Mouse (Mus musculus): ENCODE measurements around the gene Cacna1b. TPM values are rescaled to one million over a fixed set of nuclear protein-coding genes. Genes with fewer than 3 reads are reported as not detected.

Gene Cacna1b
- polyA plus RNA-seq, 1 experiment from 2014 or later: 3.3 TPM

GRCm38 (mm10) chr2:24762446-24762960 is 449 bp downstream of the Cacna1b start:
- Histone ChIP-seq H3K27ac (peak overlapping the region; percentile 84), H3K36me3 (no peaks in the 10 kb centered on the region), H3K4me3 (peak overlapping the region; percentile 80), H3K4me1 (replicated peaks) (peaks cover 19% of the 10 kb centered on the region), H3K27me3 (ENCODE audit: insufficient read depth, poor library complexity, severe bottlenecking) (peaks cover 31% of the 10 kb centered on the region), H3K9me3 (no peaks in the 10 kb centered on the region)
- under 1% methylated on average over 52 of the region's 52 CpGs for WGBS
- DNase-seq (ENCODE audit: low spot score): peak; percentile 46

- H3K36me3 ChIP-seq: no peaks in the 10 kb centered on the region; the same call in 1 of the 2 replicates
Observed at GRCm38 (mm10) chr2:24761923-24762445, 968 bp downstream of the Cacna1b start.

GRCm38 (mm10) chr2:24755276-24755675 is 7.7 kb downstream of the Cacna1b start:
- no peak overlapping the region for H3K27ac ChIP-seq
- H3K9me3 ChIP-seq: no peaks in the 10 kb centered on the region
- H3K36me3 ChIP-seq: peaks cover 8% of the 10 kb centered on the region
- no peaks in the 10 kb centered on the region for H3K27me3 ChIP-seq (ENCODE audit: insufficient read depth, poor library complexity, severe bottlenecking)
- peak; percentile 62 for DNase-seq (ENCODE audit: low spot score)
- H3K4me1 ChIP-seq (replicated peaks): 0 out of 2 replicates have a peak, but pooled peaks cover 7% of the 10 kb centered on the region
- WGBS: 91% methylated on average over 1 of the region's 1 CpGs
- H3K4me3 ChIP-seq: no peak overlapping the region

More at GRCm38 (mm10) chr2:24761923-24762445, 968 bp downstream of the Cacna1b start:
- no peaks in the 10 kb centered on the region for H3K9me3 ChIP-seq
- under 1% methylated on average over 35 of the region's 35 CpGs for WGBS
- peak overlapping the region; percentile 84 for H3K27ac ChIP-seq
- peak overlapping the region; percentile 80 for H3K4me3 ChIP-seq
- DNase-seq (ENCODE audit: low spot score): peak; percentile 81
- peaks cover 19% of the 10 kb centered on the region for H3K4me1 ChIP-seq (replicated peaks)
- H3K27me3 ChIP-seq (ENCODE audit: insufficient read depth, poor library complexity, severe bottlenecking): peaks cover 31% of the 10 kb centered on the region

GRCm38 (mm10) chr2:24752599-24752998 is 10.4 kb downstream of the Cacna1b start:
- Histone ChIP-seq H3K27me3 (ENCODE audit: insufficient read depth, poor library complexity, severe bottlenecking) (no peaks in the 10 kb centered on the region), H3K27ac (no peak overlapping the region), H3K4me3 (no peak overlapping the region), H3K4me1 (replicated peaks) (0 out of 2 replicates have a peak, but pooled peaks cover 7% of the 10 kb centered on the region), H3K9me3 (no peaks in the 10 kb centered on the region), H3K36me3 (peaks cover 8% of the 10 kb centered on the region)
- DNase-seq (ENCODE audit: low spot score): no peak
- 67% methylated on average over 4 of the region's 4 CpGs for WGBS

- Histone ChIP-seq H3K36me3 (peaks cover 8% of the 10 kb centered on the region), H3K4me3 (no peak overlapping the region), H3K9me3 (no peaks in the 10 kb centered on the region), H3K27me3 (ENCODE audit: insufficient read depth, poor library complexity, severe bottlenecking) (no peaks in the 10 kb centered on the region), H3K4me1 (replicated peaks) (0 out of 2 replicates have a peak, but pooled peaks cover 7% of the 10 kb centered on the region), H3K27ac (no peak overlapping the region)
- DNase-seq (ENCODE audit: low spot score): no peak
- WGBS: 82% methylated on average over 3 of the region's 3 CpGs
Observed at GRCm38 (mm10) chr2:24750051-24750450, 12.9 kb downstream of the Cacna1b start.

GRCm38 (mm10) chr2:24747878-24748277 is 15.1 kb downstream of the Cacna1b start:
- Histone ChIP-seq H3K27ac (no peak overlapping the region), H3K4me1 (replicated peaks) (0 out of 2 replicates have a peak, but pooled peaks cover 4% of the 10 kb centered on the region), H3K4me3 (no peak overlapping the region), H3K9me3 (no peaks in the 10 kb centered on the region), H3K36me3 (peaks cover 8% of the 10 kb centered on the region), H3K27me3 (ENCODE audit: insufficient read depth, poor library complexity, severe bottlenecking) (no peaks in the 10 kb centered on the region)
- no peak for DNase-seq (ENCODE audit: low spot score)
- 71% methylated on average over 7 of the region's 7 CpGs for WGBS

GRCm38 (mm10) chr2:24739701-24740100 is 23.3 kb downstream of the Cacna1b start:
- Histone ChIP-seq H3K4me3 (no peak overlapping the region), H3K27me3 (ENCODE audit: insufficient read depth, poor library complexity, severe bottlenecking) (no peaks in the 10 kb centered on the region), H3K27ac (no peak overlapping the region), H3K9me3 (no peaks in the 10 kb centered on the region), H3K36me3 (no peaks in the 10 kb centered on the region), H3K4me1 (replicated peaks) (peaks cover 11% of the 10 kb centered on the region)
- WGBS: 90% methylated on average over 5 of the region's 5 CpGs
- no peak for DNase-seq (ENCODE audit: low spot score)

- no peaks in the 10 kb centered on the region for H3K4me1 ChIP-seq (replicated peaks)
- H3K27me3 ChIP-seq (ENCODE audit: insufficient read depth, poor library complexity, severe bottlenecking): no peaks in the 10 kb centered on the region
- no peaks in the 10 kb centered on the region for H3K9me3 ChIP-seq
- H3K27ac ChIP-seq: no peak overlapping the region
- H3K36me3 ChIP-seq: peaks cover 5% of the 10 kb centered on the region; the same call in 1 of the 2 replicates
- no peak overlapping the region for H3K4me3 ChIP-seq
- 83% methylated on average over 4 of the region's 4 CpGs for WGBS
- DNase-seq (ENCODE audit: low spot score): no peak
Observed at GRCm38 (mm10) chr2:24733157-24733556, 29.8 kb downstream of the Cacna1b start.

GRCm38 (mm10) chr2:24725865-24726264 is 37.1 kb downstream of the Cacna1b start:
- 88% methylated on average over 4 of the region's 4 CpGs for WGBS
- H3K4me1 ChIP-seq (replicated peaks): no peaks in the 10 kb centered on the region
- no peaks in the 10 kb centered on the region for H3K27me3 ChIP-seq (ENCODE audit: insufficient read depth, poor library complexity, severe bottlenecking)
- no peaks in the 10 kb centered on the region for H3K9me3 ChIP-seq
- no peak overlapping the region for H3K4me3 ChIP-seq
- peaks cover 12% of the 10 kb centered on the region for H3K36me3 ChIP-seq
- no peak for DNase-seq (ENCODE audit: low spot score)
- no peak overlapping the region for H3K27ac ChIP-seq

- H3K36me3 ChIP-seq: peaks cover 31% of the 10 kb centered on the region
- no peaks in the 10 kb centered on the region for H3K27me3 ChIP-seq (ENCODE audit: insufficient read depth, poor library complexity, severe bottlenecking)
- H3K9me3 ChIP-seq: no peaks in the 10 kb centered on the region
- DNase-seq (ENCODE audit: low spot score): no peak
- no peak overlapping the region for H3K4me3 ChIP-seq
- no peaks in the 10 kb centered on the region for H3K4me1 ChIP-seq (replicated peaks)
- WGBS: 94% methylated on average over 14 of the region's 14 CpGs
- H3K27ac ChIP-seq: no peak overlapping the region
Observed at GRCm38 (mm10) chr2:24719645-24720379, 43.1 kb downstream of the Cacna1b start.

GRCm38 (mm10) chr2:24718906-24719305 is 44.0 kb downstream of the Cacna1b start:
- H3K36me3 ChIP-seq: peaks cover 31% of the 10 kb centered on the region
- no peak overlapping the region for H3K27ac ChIP-seq
- H3K27me3 ChIP-seq (ENCODE audit: insufficient read depth, poor library complexity, severe bottlenecking): no peaks in the 10 kb centered on the region
- no peak for DNase-seq (ENCODE audit: low spot score)
- no peak overlapping the region for H3K4me3 ChIP-seq
- H3K9me3 ChIP-seq: no peaks in the 10 kb centered on the region
- no peaks in the 10 kb centered on the region for H3K4me1 ChIP-seq (replicated peaks)
- 86% methylated on average over 4 of the region's 4 CpGs for WGBS

- Histone ChIP-seq H3K4me1 (replicated peaks) (no peaks in the 10 kb centered on the region), H3K27me3 (ENCODE audit: insufficient read depth, poor library complexity, severe bottlenecking) (no peaks in the 10 kb centered on the region), H3K4me3 (no peak overlapping the region), H3K27ac (no peak overlapping the region), H3K9me3 (no peaks in the 10 kb centered on the region), H3K36me3 (peaks cover 31% of the 10 kb centered on the region)
- no peak for DNase-seq (ENCODE audit: low spot score)
- WGBS: 86% methylated on average over 7 of the region's 7 CpGs
Observed at GRCm38 (mm10) chr2:24717963-24718362, 45.0 kb downstream of the Cacna1b start.

GRCm38 (mm10) chr2:24717461-24717860 is 45.5 kb downstream of the Cacna1b start:
- Histone ChIP-seq H3K4me3 (no peak overlapping the region), H3K27ac (no peak overlapping the region), H3K9me3 (no peaks in the 10 kb centered on the region), H3K4me1 (replicated peaks) (no peaks in the 10 kb centered on the region), H3K36me3 (peaks cover 31% of the 10 kb centered on the region), H3K27me3 (ENCODE audit: insufficient read depth, poor library complexity, severe bottlenecking) (no peaks in the 10 kb centered on the region)
- 91% methylated on average over 4 of the region's 4 CpGs for WGBS
- no peak for DNase-seq (ENCODE audit: low spot score)
